Mouse (Mus musculus): Measurements from ENCODE around the gene Lypd5.

- TF ChIP-seq GATA1 (IDR thresholded peaks at IDR 0.05; ENCODE audit: borderline replicate concordance, low read length) = no peak
- no peak for TF ChIP-seq FLI1 (IDR thresholded peaks at IDR 0.05; ENCODE audit: low read length)
These were observed 23.3 kb upstream of the Lypd5 start for GRCm38 (mm10) chr7:24325675-24326128.
